Mouse (Mus musculus) thymus, postnatal 0 days (tissue): ENCODE data around the gene Irs4. TPM values are rescaled to one million over a fixed set of nuclear protein-coding genes. Genes with fewer than 3 reads are reported as not detected.

ENCODE experiments used
- DNase-seq: peaks from one replicate; pipeline ENCODE4 v3.0.0-alpha.2; 2015; ENCODE audit warnings: low spot score
- polyA plus RNA-seq: library from polyadenylated mRNA; unstranded; fragments of >200 nt; fragmentation: Nextera tagmentation; extraction: Ambion mirVana; gene quantifications from 2 replicates; pipeline ENCODE4 v1.2.1, GENCODE M21; 2015

Irs4 gene
- not detected in 2 replicates for polyA plus RNA-seq

DNA sequence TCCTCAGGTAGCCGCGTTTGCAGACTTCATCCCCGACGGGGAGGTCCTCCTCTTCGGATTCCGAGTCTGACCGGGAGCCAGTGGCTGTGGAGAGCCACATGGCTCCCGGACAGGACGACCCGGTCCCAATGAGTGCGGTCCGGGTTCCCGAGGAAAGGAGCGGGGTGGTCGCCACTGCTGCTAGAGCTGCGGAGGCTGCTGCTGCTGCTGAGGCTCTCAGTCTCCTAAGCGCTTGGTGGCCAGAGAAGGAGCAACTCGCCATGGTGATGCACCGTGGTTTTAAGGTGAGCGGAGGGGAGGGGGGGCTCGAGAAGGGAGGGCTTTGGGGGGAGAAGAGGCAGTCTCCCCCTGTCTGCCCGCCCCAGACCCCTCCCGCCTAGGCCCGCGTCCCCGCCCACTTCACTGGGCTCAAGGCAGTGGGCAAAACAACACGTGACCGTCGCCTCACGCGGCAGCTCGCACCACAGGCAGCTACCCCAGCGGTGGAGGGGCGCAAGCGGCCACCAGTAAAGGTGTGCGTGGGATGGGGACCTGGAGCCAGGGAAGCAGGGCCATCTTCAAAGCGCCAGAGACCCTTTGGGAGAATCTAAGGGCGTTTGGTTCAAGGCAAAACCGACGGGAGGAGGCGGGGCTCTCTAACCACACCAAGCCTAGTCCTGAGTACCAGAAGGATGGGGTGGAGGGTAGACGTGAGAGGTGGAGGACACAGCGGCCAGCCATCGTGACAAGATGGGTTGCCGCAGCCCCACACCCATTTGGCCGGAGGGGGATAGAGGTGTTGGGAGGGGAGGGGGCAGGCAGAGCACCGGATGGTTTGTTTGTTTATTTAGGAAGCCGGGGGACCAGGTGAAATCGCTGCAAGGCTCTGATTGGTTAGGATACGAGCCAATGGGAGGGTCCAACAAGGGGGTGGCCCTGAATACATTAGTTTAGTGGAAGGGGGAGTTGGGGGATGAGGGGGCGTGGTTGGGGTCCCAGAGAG, at the start of gene Irs4:
Gene Irs4 (minus strand): TSS at position 327 of the 982 bp plus-strand sequence.
- no peak for DNase-seq

DNA sequence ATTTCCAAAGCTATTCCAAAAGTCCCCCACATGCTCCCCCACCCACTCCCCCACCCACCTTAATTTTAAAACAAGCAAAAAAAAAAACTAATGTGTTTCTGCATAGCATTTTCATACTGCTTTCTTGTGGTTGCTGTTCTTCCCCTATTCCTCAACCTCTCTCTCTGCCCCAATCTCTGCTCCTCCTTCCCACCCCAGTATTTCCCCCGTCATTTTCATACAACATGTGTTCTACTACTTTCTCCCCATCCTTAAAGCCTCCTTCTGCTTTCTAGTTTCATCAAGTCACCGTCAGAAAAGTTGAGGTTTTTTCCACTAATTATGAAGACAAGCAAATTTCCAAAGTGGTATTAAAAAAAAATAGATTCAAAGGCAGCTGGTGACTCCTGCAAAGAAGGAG, 25.3 kb upstream of the Irs4 start:
- no peak for DNase-seq

DNA sequence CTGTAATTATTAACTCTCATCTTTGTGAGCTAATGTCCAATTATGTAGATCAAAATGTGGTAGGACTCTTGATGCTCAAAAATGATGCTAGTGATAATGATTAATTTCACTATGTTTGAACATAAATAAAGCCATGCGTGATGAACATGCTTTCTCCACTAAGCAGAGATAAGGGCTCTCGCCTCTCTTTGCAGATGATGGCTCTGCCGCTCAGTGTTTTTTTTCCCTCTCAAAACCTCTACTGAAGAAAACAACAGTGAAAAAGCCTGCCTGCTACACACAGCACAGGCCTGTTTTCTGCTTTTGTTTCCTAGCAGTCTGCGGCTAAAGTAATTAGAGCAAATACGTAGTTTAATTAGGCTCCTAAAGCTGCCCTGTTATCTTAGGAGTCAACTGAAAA, 4.5 kb upstream of the Irs4 start:
- DNase-seq: no peak

DNA sequence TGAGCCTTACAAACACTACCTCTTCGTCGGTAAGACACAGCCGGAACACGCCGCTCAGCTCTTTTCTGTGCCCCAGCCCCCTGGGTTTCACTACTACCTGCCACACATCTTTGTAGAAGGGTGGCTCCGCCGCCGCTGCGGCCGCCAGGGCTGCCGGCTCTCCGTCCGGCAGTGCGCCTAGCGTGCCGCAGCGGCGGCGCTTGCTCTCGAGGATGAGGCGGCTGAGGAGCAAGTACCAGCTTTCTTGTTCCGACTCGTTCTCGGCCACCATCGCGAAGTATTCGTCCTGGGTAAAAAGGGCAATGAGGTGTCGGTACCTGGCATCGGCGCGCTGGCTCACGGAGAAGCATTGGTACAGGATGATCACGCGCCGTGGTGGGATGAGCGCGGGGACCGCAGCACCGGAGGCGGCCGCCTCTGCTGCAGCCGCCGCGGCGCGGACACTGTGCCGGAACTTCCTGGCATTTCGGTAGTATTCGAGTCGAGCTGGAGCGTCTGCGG, 622 bp downstream of the Irs4 start:
- no peak for DNase-seq

DNA sequence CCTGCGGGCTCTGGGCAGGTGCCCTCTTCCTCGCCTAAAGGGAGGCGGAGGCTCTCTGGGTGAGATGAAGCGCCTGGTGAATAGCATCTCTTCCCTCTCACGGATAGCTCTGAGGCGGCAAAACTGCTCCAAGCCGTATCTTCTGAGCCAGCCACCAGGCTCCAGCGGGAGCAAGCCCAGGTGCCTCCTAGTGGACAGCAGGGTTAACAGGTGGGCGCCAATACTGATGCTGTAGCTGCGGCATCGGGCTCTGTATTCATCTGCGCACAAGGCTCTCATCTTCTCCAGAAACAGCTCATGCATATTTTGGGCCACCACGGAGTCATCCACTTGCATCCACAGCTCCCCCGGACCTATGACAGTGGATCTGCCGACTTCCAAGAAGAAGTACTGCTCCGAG, 1.1 kb downstream of the Irs4 start:
- DNase-seq: no peak

DNA sequence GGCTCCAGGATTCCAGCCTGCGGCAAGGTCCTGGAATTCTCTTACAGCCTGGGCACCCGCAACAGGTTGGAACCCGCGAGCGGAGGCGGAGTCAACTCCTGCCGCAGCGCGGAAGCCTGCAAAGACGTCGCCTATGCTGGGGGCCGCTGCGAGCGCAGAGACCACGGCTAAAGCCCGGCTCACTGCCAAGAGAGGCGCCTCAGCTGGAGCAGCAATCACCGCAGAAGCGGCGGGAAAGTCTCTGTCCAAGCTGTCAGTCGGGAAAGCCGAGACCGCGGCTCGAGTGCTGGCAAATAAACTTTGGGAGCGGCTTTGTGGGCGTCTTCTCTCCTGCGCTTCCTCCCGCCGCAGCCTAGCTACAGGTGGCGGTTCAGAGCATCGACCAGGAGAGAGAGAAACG, 3.3 kb downstream of the Irs4 start:
- DNase-seq: no peak

Other genes starting within 250 kb of the Irs4 start
- gene Col4a5, start 249.9 kb downstream of the Irs4 start, polyA plus RNA-seq: 1.6 and 2.1 TPM in 2 replicates
- gene Gm15294, start 150.0 kb upstream of the Irs4 start, polyA plus RNA-seq: not detected in 2 replicates